21 mouse cellular contexts compared by ENCODE assay signal in the genomic region with DNA sequence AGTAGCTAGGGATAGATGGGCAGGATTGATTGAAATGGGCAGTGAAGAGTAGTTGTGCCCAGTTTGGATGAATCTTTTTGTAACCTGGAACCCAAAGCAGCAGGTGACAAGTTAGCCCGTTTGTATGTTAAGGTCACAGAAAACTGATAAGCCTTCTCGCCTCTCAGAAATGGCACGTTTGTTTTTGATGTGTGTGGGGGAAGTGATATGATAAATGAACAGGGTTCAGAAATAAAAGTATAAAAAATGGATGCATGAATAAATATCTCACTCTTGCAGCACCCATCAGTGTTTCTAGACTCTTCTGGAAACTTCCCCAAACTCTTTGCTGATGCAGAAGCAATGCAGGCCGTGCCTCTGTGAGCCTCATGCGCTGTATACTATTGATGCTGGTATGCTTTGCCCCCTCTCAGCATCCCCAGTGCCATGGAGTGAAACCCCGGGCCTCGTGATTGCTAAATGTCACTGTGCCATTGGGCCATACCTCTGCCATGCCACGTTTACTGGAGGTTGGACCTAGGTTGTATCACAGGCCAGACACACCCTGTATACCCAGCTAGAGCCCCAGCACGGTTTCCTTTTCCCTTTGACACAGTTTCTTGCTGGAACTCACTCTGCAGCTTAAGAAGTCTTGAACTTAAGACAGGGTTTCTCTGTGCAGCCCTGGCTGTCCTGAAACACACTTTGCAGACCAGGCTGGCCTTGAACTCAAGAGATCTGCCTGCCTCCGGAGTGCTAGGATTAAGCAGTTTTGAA. TPM values are rescaled to one million over a fixed set of nuclear protein-coding genes. Genes with fewer than 3 reads are reported as not detected.
A peak's percentile ranks its signal among the peaks of the same experiment; 100 is the strongest.
DNase-seq lines count a peak whose midpoint lies in the region; ATAC-seq and TF ChIP-seq lines count a peak whose summit lies in the region.
"Had no signal": no experiment of that assay in that cellular context is flagged by ENCODE, and none has a peak within 500 bp of the region (broad histone marks: within the 10 kb centered on the region; RNA-seq: fewer than 3 reads in every experiment).

No protein-coding gene starts in this region.

- H3K36me3 ChIP-seq in liver, embryonic 12.5 days = peaks cover 60% of the 10 kb centered on the region
- peaks cover 7% of the 10 kb centered on the region; the same call in 1 of the 2 replicates for H3K36me3 ChIP-seq in liver, postnatal 0 days (replicated peaks; ENCODE audit: insufficient read depth, low read length)
- H3K36me3 ChIP-seq in liver, embryonic 13.5 days = peaks cover 26% of the 10 kb centered on the region

- H3K4me3 ChIP-seq in liver, embryonic 12.5 days = no peak overlapping the region
- no peak overlapping the region for H3K4me3 ChIP-seq in liver, postnatal 0 days (ENCODE audit: low read depth, low read length)
- H3K4me3 ChIP-seq in liver, embryonic 13.5 days (replicated peaks) = no peak overlapping the region
- H3K4me3 ChIP-seq: embryonic facial prominence, embryonic 13.5 days; heart, embryonic 13.5 days; layer of hippocampus, adult 2 months; limb, embryonic 10.5 days; midbrain, embryonic 12.5 days; neural tube, embryonic 13.5 days had no signal

- no peak overlapping the region for H3K4me2 ChIP-seq in liver, embryonic 12.5 days
- H3K4me2 ChIP-seq in liver, postnatal 0 days (ENCODE audit: low read depth, low read length) = no peak overlapping the region
- no peak overlapping the region for H3K4me2 ChIP-seq in liver, embryonic 13.5 days
- H3K4me2 ChIP-seq: embryonic facial prominence, embryonic 13.5 days; heart, embryonic 13.5 days; hindbrain, embryonic 14.5 days; midbrain, embryonic 12.5 days; neural tube, embryonic 13.5 days had no signal

- H3K9me3 ChIP-seq in liver, embryonic 12.5 days (replicated peaks) = no peaks in the 10 kb centered on the region
- H3K9me3 ChIP-seq in liver, postnatal 0 days (ENCODE audit: low read length) = 0 out of 2 replicates have a peak, but pooled peaks cover 3% of the 10 kb centered on the region
- no peaks in the 10 kb centered on the region for H3K9me3 ChIP-seq in liver, embryonic 13.5 days (replicated peaks)
- H3K9me3 ChIP-seq: limb, embryonic 10.5 days had no signal

- 63% methylated on average over 10 of the region's 10 CpGs for WGBS in liver, embryonic 12.5 days (ENCODE audit: insufficient replicate concordance)
- 56% methylated on average over 10 of the region's 10 CpGs for WGBS in liver, postnatal 0 days (ENCODE audit: insufficient replicate concordance)
- 57% methylated on average over 10 of the region's 10 CpGs for WGBS in liver, embryonic 13.5 days (ENCODE audit: insufficient replicate concordance)

- no peak for TF ChIP-seq EP300 in liver, postnatal 0 days (IDR thresholded peaks at IDR 0.05; ENCODE audit: low read depth)

- ATAC-seq in liver, embryonic 12.5 days = peak; percentile 33; the same call in 1 of the 2 replicates
- no peak for ATAC-seq in liver, postnatal 0 days
- 0 out of 2 replicates have a peak, but pooled peaks have one; percentile 35 for ATAC-seq in erythroblast, adult 5-6 weeks (replicated peaks; ENCODE audit: low FRiP score, poor library complexity, severe bottlenecking)
- ATAC-seq in liver, embryonic 13.5 days (ENCODE audit: low read depth) = peak; percentile 54; the same call in 1 of the 2 replicates
- peak; percentile 67 for ATAC-seq in megakaryocyte-erythroid progenitor cell, adult 5-6 weeks (replicated peaks; ENCODE audit: low FRiP score, low TSS enrichment, poor library complexity, severe bottlenecking)
- ATAC-seq in CD4-positive, CD25-positive, alpha-beta regulatory T cell, adult 4 months = no peak
- ATAC-seq: forebrain, embryonic 16.5 days had no signal

- peaks cover 41% of the 10 kb centered on the region for H3K4me1 ChIP-seq in liver, embryonic 12.5 days
- peaks cover 4% of the 10 kb centered on the region; the same call in 1 of the 2 replicates for H3K4me1 ChIP-seq in liver, postnatal 0 days (ENCODE audit: insufficient read depth)
- peaks cover 25% of the 10 kb centered on the region for H3K4me1 ChIP-seq in liver, embryonic 13.5 days (replicated peaks)
- H3K4me1 ChIP-seq: embryonic facial prominence, embryonic 13.5 days; heart, embryonic 13.5 days; limb, embryonic 10.5 days; midbrain, embryonic 12.5 days had no signal

- TF ChIP-seq CTCF in liver, postnatal 0 days (IDR thresholded peaks at IDR 0.05; ENCODE audit: low read depth) = no peak

- DNase-seq in liver, postnatal 0 days = no peak
- DNase-seq in liver, embryonic 13.5 days = no peak
- DNase-seq in kidney, postnatal 4 days = no peak
- no peak for DNase-seq in spleen, adult 12 weeks (ENCODE audit: low spot score)
- DNase-seq: adrenal gland, adult 2 months; cerebellum, adult 9-10 months; kidney, adult 11 months; lung, adult 18-20 months; thymus, adult 2 months had no signal

- peak overlapping the region; percentile 46; the same call in 1 of the 2 replicates for H3K27ac ChIP-seq in liver, embryonic 12.5 days
- H3K27ac ChIP-seq in liver, postnatal 0 days (ENCODE audit: low read depth) = no peak overlapping the region
- H3K27ac ChIP-seq in liver, embryonic 13.5 days = peak overlapping the region; percentile 31
- H3K27ac ChIP-seq: embryonic facial prominence, embryonic 13.5 days; heart, embryonic 13.5 days; hindbrain, embryonic 14.5 days; layer of hippocampus, adult 2 months; limb, embryonic 10.5 days; midbrain, embryonic 12.5 days; neural tube, embryonic 13.5 days had no signal

- peak overlapping the region; percentile 33; the same call in 1 of the 2 replicates for H3K9ac ChIP-seq in liver, embryonic 12.5 days
- no peak overlapping the region for H3K9ac ChIP-seq in liver, postnatal 0 days (replicated peaks)
- no peak overlapping the region for H3K9ac ChIP-seq in liver, embryonic 13.5 days
- H3K9ac ChIP-seq: embryonic facial prominence, embryonic 13.5 days; heart, embryonic 13.5 days; hindbrain, embryonic 14.5 days; midbrain, embryonic 12.5 days; neural tube, embryonic 13.5 days had no signal

- no peaks in the 10 kb centered on the region for H3K27me3 ChIP-seq in liver, embryonic 12.5 days (replicated peaks)
- no peaks in the 10 kb centered on the region for H3K27me3 ChIP-seq in liver, postnatal 0 days (ENCODE audit: insufficient read depth, low read length)
- H3K27me3 ChIP-seq in liver, embryonic 13.5 days = no peaks in the 10 kb centered on the region
- H3K27me3 ChIP-seq: embryonic facial prominence, embryonic 13.5 days; heart, embryonic 13.5 days; midbrain, embryonic 12.5 days; neural tube, embryonic 13.5 days had no signal

RNA-seq across cellular contexts. Expression of a gene that starts 41.6 kb away (rescaled TPM):
- 60.2 and 66.4 TPM in 2 replicates for polyA plus RNA-seq in liver, embryonic 12.5 days (2016; fragmentation: Nextera tagmentation; extraction: Ambion mirVana)
- 26.1 and 28.1 TPM in 2 replicates for polyA plus RNA-seq in liver, postnatal 0 days (2015; fragmentation: Nextera tagmentation; extraction: Ambion mirVana)
- total RNA-seq in erythroblast, adult 5-6 weeks (2015; ENCODE audit: low replicate concordance) = 59.2 and 64.6 TPM in 2 replicates
- total RNA-seq in erythroblast, adult 5-6 weeks (2017; ENCODE audit: low replicate concordance) = 52.6 and 67.6 TPM in 2 replicates
- 44.1 and 50.4 TPM in 2 replicates for polyA plus RNA-seq in liver, embryonic 13.5 days (2015; fragmentation: Nextera tagmentation; extraction: Ambion mirVana)
- 76.4 and 86.3 TPM in 2 replicates for total RNA-seq in megakaryocyte-erythroid progenitor cell, adult 5-6 weeks (2014; fragmentation: Nextera tagmentation)
- total RNA-seq in megakaryocyte-erythroid progenitor cell, adult 5-6 weeks (2017) = 68.2 and 77.5 TPM in 2 replicates
- polyA plus RNA-seq in CD4-positive, CD25-positive, alpha-beta regulatory T cell, adult 4 months (2017; shearing (Covaris generic)) = 100 to 1,000 TPM in 1 of 2 experiments, 10 to 100 TPM in 1; 80.0 to 105 TPM

Comparison
In these comparisons a context has a peak if more than half of its experiments do, and no peak if none do; other contexts are left out.
1. ATAC-seq: peak in liver, embryonic 12.5 days (single experiment), erythroblast, adult 5-6 weeks (single experiment), liver, embryonic 13.5 days (single experiment) and megakaryocyte-erythroid progenitor cell, adult 5-6 weeks (single experiment); none in liver, postnatal 0 days (single experiment) and CD4-positive, CD25-positive, alpha-beta regulatory T cell, adult 4 months (single experiment).